Mouse (Mus musculus) c-Kit-positive CD71-negative TER-119-negative erythroid progenitor cells, embryonic 14.5 days (primary cell): ENCODE results near the gene Myd88.

Experiments used
- DNase-seq: peaks from one replicate; pipeline ENCODE4 v3.0.0-alpha.2; 2013; ENCODE audit warnings: low read depth

Myd88 gene

GRCm38 (mm10) chr9:119290791-119291190 is 50.4 kb downstream of the Myd88 start:
- DNase-seq = no peak
